Mouse (Mus musculus): ENCODE data around the gene Gucd1.
"Not testable (repeated sequence)": the region's sequence is repeated elsewhere in the genome, so short reads cannot be mapped to it uniquely, and the experiment has no call there.

Gene Gucd1

DNA sequence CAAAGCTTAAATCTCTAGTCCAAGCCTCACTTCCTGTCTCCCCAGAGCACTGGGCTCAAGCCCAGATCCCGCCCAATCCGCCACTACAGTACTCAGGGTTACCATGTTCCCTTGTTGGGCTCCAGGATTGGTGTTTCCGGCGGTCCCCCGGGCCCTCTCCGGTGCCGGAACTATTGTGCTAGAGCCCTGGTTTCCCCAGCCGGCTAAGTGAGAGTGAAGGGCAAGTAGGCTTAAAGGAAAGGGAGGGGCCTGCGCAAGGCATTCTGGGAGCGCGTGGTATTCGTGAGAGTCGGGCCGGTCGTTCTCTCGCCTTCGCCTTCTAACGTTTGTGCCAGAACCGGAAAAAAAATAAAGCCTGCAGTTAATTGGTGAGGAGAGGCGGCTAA lies at the start of gene Gucd1:
Gene Gucd1 (minus strand): TSS at position 215 of the 386 bp plus-strand sequence.
- peak; percentile 96 for DNase-seq (ENCODE audit: low read depth, low spot score)

DNA sequence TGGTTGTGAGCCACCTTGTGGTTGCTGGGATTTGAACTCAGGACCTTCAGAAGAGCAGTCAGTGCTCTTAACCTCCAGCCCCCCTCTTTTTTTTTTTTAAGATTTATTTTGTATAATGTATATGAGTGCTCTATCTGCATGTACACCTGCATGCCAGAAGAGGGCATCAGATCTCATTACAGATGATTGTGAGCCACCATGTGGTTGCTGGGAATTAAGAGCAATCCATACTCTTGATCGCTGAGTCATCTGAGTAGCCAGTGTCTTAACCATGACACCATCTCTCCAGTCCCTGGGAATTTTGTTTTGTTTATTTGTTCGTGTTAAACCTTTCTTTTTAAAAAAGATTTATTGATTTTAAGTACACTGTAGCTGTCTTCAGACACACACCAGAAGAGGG lies 49.0 kb upstream of the Gucd1 start:
- DNase-seq (ENCODE audit: low read depth, low spot score) = not testable (repeated sequence)

DNA sequence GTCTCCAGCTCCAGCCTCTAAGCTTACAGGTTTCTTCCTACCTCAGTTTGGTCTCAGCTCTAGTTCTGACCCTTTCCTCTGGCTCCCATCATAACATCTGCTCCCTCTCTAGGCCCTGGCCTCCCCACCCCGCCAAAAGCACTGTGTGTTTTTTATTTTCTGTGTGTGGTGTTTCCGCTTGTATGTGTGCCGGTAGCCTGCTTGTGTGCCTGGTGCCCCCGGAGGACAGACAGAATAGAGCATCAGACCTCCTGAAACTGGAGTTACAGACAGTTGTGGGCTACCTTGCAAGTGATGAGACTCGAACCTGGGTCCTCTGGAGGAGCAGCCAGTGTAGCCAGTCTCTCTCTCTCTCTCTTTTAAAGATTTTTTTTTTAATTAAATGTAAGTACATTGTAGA lies 48.5 kb upstream of the Gucd1 start:
- peak; percentile 13 for DNase-seq (ENCODE audit: low read depth, low spot score)

DNA sequence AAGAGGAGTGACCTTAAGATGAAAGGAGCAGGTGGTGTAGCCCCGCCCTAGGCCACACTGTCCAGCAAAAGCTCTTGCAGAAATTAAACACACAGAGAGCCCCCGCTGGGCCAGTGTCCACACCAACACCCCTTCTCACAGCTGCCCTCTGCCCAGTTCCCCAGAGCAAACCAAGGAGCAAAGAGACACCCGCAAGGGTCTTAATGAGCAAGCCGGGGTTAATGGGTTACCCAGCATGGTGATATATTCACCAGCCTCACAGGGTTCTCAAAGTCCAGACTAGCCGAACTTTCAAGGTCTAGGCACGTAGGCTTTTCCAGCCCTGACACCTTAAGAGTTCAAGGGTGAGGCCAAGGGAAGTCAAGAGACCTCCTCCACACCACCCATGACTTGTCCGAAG lies 48.1 kb upstream of the Gucd1 start:
- no peak for DNase-seq (ENCODE audit: low read depth, low spot score)

DNA sequence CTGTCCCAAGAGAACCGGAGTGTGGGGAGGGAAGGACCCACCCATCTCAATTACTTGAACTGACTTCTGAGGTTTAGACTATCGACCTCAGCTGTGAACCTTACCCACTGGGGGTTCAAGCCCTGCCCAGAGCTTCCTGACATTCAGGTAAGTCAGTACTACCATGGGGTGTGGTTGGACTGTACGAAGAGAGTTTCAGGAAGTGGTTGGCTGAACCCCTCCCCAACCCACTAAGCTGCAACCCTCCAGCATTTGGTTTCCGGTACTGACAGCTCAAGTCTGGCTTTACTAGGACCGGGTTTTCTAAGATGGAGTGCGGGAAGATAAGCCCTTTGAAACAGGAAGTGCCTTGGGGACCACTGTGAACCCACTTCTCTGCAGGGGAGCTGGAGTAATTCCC lies 47.7 kb upstream of the Gucd1 start:
- no peak for DNase-seq (ENCODE audit: low read depth, low spot score)

DNA sequence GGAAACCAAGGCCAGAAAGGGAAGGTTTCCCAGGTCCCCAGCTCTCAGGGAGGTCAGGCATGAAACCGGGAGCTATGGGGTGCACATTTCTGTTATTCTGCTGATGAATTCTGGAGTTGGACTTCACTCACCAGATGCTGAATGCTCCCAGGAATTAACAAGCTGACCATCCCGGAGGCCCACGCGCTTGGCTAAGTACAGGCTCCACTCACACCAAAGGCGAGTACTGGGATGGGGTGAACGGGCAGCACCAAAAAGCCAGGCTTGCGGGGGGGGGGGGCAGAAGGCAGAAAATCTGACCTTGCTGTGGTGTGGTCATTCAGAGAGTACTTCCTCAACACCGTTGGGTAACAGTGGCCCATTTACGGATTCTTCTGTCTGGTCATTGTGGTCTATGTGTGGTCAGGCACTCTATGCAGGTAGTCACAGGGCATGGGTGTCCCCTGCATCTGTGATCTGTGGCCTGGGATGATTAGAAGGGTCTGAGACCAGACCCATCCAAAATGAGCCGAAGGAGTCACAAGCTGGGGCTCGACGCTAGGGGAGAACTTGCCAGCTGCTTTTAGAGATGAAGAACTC lies 47.0 kb upstream of the Gucd1 start:
- no peak for DNase-seq (ENCODE audit: low read depth, low spot score)

DNA sequence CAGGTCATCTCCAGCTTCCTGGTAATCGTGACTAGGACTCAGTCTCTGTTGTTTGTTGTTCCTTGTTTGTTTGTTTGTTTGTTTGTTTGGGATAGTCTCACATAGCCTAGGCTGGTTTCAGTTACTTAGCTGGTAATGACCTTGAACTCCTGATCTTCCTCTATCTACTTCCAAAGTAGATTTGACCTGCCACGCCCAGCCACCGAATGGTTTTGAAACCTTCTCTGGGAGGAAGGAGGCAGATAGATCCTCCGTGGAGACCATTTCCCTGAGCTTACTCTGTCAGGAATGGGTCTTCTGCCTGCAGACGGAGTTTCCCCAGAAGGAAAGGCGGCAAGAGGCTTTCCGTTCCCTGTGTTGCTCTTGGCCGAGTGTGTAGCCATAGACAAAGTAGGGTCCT lies 44.8 kb upstream of the Gucd1 start:
- DNase-seq (ENCODE audit: low read depth, low spot score) = no peak

DNA sequence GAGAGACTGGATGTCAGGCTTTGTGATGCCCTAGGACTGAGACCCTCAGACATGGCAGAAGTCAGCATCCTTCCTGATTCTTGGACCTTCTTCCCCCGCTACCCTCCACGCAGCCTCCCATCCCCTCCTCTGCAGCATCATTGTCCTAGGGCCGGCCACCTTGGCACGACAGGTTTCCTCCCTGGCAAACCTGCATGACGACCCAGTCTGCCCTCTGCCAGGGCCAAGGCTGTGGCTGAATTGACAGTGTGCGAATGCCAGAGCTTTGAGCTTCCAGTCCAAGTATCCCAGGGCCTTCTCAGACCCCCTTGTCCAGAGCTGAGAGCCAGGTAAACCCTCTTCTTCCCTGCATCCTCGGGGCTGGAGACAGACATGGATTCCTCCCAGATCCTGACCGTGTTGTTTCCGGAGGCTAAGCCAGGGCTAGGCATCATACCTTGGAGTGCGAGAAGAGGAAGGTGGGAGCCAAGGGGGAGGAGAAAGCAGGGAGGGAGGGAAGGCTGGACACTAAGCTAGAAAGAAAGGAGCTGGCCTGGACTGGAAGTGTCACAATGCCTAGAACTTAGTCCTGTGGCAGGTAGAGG lies 43.4 kb upstream of the Gucd1 start, which contains the start of gene Ggt1:
Gene Ggt1 (plus strand): TSS at position 534 of the 584 bp plus-strand sequence.
- DNase-seq (ENCODE audit: low read depth, low spot score) = no peak

DNA sequence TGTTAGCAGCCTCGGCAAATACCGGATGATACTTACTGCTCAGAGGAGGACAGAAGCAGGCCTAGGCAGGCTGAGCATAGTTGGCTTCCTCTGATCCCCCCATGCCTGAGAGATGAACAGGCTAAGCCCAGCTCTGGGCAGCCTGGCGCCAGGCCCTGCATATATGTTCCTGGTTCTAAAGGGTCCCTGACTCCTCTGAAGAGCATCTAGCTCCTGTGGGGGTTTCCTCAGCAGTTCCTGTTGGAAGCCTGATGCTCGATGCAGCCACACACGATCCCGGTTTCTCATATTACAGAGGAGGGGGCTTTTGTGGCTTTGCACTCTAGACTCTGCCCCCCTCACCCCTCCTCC lies 42.8 kb upstream of the Gucd1 start:
- DNase-seq (ENCODE audit: low read depth, low spot score) = no peak

DNA sequence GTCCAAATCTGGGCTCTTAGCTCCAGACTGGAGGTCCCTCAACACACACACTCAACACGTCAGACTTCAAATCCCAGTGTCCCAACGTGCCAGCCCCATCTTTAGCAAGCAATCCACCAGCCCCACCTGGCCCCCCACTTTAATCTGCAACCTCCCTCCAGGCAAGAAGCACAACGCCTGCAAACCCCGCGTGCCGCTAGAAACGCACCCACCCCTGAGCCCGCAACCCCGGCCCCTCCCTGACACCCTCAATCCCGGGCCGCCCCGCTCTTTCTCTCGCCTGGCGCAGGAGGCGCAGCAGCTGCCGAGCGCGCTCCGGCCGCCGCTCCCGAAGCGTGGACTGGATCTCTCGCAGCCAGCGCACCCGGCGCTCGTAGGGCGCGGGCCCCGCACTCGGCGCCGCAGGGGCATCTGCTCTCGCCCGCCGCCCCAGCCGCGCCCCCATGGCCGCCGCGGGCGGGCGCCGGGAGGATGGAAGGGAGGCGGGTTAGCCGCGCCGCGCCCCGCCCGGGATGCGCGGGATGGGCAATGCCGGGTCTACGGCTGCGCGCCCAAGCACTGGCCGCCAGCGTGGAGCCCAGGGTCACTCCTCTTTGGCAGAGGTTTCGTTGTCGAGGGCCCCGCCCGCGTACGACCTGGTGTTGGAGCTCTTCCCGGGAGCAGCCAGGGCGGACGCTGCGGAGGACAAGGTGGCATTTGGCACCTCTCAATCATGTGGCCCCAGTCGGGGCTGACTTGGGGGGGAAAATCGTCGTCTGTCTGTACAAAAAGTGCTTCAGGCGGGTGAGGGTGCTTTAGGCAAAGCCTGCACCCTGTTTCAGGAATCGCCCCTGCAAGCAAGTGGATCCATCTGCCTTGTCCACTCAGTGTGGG lies 42.1 kb upstream of the Gucd1 start, which contains the start of gene Lrrc75b:
Gene Lrrc75b (minus strand): TSS at position 655 of the 873 bp plus-strand sequence.
- no peak for DNase-seq (ENCODE audit: low read depth, low spot score)

DNA sequence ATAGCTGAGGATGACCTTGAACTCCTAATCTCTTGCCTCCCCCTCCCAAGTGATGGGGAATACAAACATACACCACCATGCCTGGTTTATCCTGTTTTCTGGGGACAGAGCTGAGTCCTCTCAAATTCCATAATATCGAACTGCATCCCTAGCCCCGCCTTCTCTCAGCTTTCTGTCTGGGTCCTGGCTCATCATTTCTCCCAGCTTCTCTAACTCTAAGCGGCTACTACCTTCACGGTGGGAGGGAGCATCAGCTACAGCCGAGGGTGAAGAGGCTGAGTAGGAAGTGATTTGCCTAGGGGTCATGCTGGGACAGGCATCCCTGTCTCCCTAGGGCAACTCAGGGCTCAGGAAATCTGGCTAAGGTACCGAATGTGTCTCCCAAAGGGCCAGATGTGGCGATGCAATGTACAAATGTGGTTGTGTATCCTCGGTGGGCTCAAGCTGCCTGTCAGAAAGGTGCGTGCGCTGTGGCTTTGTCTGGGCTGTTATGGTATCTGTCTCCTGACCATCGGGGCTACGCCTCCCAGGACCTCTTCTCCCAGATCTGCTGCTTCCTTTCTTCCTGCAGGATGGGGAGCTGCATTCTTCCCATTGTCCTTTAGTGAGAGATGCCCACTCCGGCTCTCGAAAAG lies 41.4 kb upstream of the Gucd1 start:
- no peak for DNase-seq (ENCODE audit: low read depth, low spot score)

DNA sequence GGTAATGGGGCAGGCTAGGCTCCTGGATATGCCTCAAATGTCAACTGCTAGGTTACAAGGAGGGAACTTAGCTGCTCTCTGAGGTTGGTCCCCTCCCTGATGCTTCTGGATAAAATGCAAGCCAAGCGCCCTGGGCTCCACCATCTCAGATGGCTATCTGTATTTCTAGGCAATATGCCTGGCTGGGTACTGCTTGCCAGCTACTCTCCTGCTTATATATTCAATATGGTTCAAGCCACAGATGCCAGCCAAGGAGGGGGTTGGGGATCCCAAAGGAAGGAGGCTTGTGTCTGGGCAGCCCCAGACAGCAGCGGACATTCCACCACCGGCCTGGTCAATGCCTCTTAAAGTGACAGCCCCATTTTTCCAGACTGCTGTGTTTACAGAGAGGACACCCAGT lies 40.7 kb upstream of the Gucd1 start:
- DNase-seq (ENCODE audit: low read depth, low spot score) = no peak

DNA sequence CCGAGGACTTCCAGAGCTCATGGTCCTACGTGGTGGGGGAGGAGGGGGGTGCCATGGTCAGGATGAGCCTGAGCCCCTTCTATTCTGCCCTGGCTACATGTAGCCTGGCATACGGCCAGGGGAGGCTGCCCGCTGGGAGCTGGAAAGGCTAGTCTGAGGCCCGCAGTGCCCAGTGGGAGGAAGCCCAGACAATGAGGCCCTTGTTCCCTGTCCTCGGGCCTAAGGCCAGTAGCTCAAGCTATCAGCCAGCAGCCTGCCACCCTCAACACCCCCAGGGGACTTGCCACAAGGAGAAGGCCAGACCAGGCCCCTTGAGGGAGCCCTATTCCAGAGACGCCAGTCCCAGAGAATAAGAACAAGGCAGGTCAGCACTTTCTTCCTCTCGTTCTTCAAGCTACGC lies 38.3 kb upstream of the Gucd1 start:
- DNase-seq (ENCODE audit: low read depth, low spot score) = no peak

DNA sequence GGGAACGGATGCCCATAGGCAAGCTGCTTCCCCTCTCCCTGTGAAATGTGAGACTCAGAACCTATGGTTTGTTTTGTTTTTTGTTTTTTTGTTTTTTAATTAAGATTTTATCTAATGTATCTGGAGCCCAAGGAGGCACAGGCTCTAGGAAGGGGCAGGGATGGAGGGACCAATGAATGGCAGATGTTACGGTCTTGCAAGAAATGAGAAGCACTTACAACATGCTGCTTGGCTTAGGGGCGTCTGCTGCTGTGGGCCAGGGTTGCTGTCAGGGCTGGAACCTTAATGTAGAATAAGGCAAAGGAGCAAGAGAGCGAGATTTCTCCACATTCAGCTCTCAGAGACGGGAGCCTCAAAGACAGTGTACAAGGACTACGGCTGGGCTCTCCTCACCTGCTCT lies 37.8 kb upstream of the Gucd1 start:
- no peak for DNase-seq (ENCODE audit: low read depth, low spot score)

DNA sequence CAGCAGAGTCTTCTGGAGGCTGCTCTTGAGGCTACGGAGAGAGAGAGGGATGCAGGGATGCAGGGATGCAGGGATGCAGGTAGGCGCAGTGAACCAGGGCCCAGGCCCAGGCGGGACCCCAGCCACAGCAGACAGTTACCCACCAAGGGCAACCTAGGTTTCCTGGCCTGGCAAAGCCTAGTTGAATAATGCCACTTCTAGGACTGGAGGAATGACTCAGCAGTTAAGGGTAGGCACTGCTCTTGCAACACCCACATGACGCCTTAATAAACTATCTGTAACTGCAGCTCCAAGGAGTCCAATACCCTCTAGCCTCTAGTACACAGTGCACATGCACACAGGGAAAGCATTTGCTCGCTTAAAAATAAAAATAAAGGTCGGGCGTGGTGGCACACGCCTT lies 36.3 kb upstream of the Gucd1 start:
- DNase-seq (ENCODE audit: low read depth, low spot score) = no peak

DNA sequence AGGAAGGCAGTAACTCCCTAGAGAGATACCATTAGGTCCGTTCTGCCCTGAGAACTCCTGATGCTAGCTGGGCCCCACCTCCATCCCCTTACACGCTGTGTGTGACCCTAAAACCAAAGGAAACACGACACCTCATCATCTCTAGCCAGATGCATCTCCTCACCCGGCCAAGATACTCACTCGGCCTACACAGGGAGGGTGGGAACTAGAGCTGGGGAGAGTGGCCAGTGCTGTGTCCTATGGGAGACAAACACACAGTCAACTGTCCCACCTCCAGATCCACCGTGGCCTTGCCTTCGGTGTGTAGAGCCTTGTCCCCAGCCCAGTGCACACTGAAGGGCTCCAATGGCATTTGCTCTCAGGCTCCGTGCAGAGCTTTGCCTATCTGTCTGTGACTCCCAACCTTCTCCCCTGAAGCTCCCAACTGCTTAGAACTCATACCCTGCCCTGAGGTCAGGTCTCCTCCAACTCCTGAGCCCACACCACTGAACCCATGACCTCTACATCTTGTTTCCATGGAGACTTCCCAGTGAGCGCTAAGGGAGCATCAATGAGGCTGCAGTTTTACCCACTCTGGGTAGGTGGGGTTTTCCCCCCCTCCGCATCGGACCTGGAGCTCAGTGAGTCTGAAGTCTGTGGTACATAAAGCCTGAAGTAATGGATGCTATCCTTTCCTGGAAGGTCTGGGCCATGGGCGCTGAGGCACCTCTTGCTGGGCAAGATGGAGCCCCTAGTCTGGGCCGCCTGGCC lies 35.1 kb upstream of the Gucd1 start:
- DNase-seq (ENCODE audit: low read depth, low spot score) = no peak

DNA sequence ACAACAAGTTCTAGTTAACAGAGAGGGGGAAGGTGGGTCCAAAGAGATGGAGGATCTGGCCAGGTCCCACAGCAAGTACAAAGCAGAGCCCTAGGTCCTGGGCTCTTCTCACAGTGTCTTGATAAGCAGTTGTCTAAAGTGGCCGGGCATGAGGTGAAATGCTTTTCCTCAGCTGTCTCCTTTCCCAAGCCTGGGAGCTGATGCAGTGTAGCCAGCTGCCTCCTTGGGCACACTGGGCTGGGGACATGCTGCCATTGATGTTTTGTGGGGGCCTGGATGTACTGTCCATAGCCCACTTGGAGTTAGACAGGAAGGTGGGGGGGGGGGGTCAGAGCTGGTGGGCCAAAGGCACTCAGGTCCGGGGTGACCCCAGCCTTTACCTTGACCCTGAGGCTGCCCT lies 34.3 kb upstream of the Gucd1 start:
- DNase-seq (ENCODE audit: low read depth, low spot score) = no peak

DNA sequence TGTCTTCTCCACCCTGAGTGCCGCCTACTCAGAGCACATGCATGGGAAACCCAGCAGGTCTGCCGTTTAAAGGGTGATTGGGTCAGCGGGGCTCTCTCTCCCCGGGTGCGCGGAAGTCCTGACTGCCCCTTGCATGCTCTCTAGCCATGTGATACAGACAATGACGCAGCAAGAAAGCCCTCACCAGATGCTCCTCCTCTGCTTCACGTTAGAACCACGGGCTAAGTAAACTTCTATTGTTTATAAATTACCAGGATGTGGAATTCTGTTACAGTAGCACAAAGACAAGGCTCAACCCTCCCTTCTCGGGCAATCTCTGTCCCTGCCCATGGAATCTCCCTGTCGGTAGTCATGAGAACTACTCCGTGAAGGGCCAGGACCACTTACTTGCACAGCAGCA lies 33.4 kb upstream of the Gucd1 start:
- no peak for DNase-seq (ENCODE audit: low read depth, low spot score)

DNA sequence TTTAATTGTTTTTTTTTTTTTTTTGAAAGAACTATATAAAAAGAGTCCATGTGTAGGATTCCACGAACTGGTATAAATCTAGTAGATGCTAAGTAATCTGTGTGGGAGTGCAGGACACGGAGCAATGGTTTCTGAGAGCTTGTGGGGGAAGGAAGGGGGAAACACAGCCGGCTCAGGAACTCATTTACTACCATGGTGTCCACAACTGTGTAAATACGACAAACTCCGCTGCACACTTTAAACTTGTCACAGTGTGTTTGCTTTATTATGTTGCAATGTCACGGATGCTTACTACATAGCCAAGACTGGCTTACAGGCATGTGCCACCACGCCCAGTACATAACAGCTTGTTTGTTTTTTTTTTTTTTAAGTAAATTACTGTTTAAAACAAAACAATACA lies 32.1 kb upstream of the Gucd1 start:
- DNase-seq (ENCODE audit: low read depth, low spot score) = no peak

DNA sequence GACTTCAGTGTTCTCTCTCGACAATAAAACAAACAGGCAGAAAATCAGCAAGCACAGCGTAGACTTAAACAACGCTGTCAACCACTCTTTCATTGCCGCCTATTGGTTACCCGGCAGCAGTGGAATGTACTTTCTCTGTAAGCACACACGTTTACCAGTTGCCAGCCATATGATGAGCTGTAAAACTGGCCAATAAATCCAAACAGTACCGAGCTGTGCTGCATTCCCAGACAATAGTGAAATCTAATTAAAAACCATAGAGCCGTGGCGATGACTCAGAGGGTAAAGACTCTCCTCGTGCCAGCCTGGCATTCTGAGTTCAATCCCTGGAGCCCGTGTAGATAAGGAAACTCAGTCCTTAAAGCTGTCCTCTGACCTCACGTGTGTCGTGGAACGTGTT lies 30.7 kb upstream of the Gucd1 start:
- DNase-seq (ENCODE audit: low read depth, low spot score) = no peak

DNA sequence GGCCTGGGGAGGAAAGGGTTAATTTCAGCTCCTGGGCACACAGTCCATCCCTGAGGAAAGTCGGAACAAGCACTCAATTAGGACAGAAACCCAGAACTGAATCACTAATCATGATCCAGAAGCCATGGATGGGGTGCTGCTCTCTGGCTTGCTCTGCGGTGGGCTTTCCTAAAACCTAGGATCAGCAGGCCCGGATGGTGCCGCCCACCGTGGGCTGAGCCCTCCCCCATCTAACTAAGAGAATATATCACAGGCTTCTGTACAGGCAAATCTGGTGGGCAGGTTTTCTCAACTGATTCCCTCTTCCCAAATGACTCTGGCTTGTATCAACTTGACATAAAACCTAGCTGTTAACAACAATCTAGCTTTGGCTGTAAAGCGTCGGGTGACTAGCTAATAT lies 30.1 kb upstream of the Gucd1 start:
- no peak for DNase-seq (ENCODE audit: low read depth, low spot score)

DNA sequence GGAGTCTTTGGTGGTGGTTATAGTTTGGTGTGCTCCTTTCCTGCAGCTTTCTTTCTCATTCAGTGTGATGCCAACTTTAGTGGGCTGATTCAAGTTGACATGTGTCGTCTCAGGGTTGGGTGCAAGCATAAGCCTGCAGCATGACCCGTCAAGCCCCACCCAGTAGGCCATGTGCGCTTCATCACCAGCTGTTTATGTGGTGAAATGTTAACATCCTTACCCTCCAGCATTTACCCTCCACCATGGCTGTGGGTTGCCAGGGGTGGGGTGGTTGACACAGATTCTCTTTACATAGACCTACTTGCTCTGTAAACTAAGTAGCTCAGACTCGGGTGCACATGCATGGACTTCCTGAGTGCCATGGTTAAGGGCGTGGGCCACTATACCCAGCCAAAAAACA lies 18.4 kb upstream of the Gucd1 start:
- no peak for DNase-seq (ENCODE audit: low read depth, low spot score)
